Mouse (Mus musculus) intestine, postnatal 0 days (tissue): Measurements from ENCODE around the gene Mettl1. TPM values are rescaled to one million over a fixed set of nuclear protein-coding genes. Genes with fewer than 3 reads are reported as not detected.
A peak's percentile ranks its signal among the peaks of the same experiment; 100 is the strongest.

ENCODE experiments used
- ATAC-seq: fragments of 200-750 bp; cut with Nextera tagmentation; 2 replicates; pipeline ENCODE4 v1.8.0; 2017; ENCODE audit warnings: mild to moderate bottlenecking, moderate TSS enrichment, moderate library complexity
- H3K27ac ChIP-seq: fragments of 300-500 bp; sonication (generic); 2 replicates; pipeline ENCODE4 v1.5.1; 2014; ENCODE audit warnings: mild to moderate bottlenecking, low read depth, low read length, moderate library complexity
- H3K27me3 ChIP-seq: fragments of 300-500 bp; sonication (generic); replicated peaks from 2 replicates; pipeline ENCODE4 v1.6.1; 2014; ENCODE audit warnings: low read length, mixed read lengths; ENCODE audit not compliant: control insufficient read depth, insufficient read depth
- H3K36me3 ChIP-seq: fragments of 300-500 bp; sonication (generic); 2 replicates; pipeline ENCODE4 v1.6.1; 2014; ENCODE audit warnings: mild to moderate bottlenecking, moderate library complexity; ENCODE audit not compliant: control insufficient read depth, insufficient read depth
- H3K4me1 ChIP-seq: fragments of 300-500 bp; sonication (generic); replicated peaks from 2 replicates; pipeline ENCODE4 v1.6.1; 2014; ENCODE audit warnings: antibody characterized with exemption, low read length, mixed read lengths; ENCODE audit not compliant: control insufficient read depth, insufficient read depth
- H3K4me2 ChIP-seq: fragments of 300-500 bp; sonication (generic); replicated peaks from 2 replicates; pipeline ENCODE4 v1.6.1; 2014; ENCODE audit warnings: low read depth, mild to moderate bottlenecking, moderate library complexity
- H3K4me3 ChIP-seq: fragments of 300-500 bp; sonication (generic); 2 replicates; pipeline ENCODE4 v1.5.1; 2014; ENCODE audit warnings: low read depth, low read length
- H3K9ac ChIP-seq: fragments of 300-500 bp; sonication (generic); 2 replicates; pipeline ENCODE4 v1.6.1; 2014; ENCODE audit warnings: mild to moderate bottlenecking, low read depth, low read length
- H3K9me3 ChIP-seq: fragments of 300-500 bp; sonication (generic); 2 replicates; pipeline ENCODE4 v1.6.1; 2016; ENCODE audit warnings: mixed run types; ENCODE audit not compliant: control insufficient read depth
- CTCF ChIP-seq: sonication (generic); IDR thresholded peaks from 2 replicates; pipeline ENCODE4 v1.5.1; 2016; ENCODE audit warnings: low read depth, mild to moderate bottlenecking, control low read depth, antibody characterized with exemption, moderate library complexity
- WGBS: fragments of 180-500 bp; shearing (Covaris S2); extraction: QIAGEN DNeasy Blood & Tissue Kit; methylation state at CpG from one replicate; pipeline ENCODE4 v1.1.7; 2014; 5-methylcytosine and 5-hydroxymethylcytosine counted together
- polyA plus RNA-seq: library from polyadenylated mRNA; unstranded; fragments of >200 nt; fragmentation: Nextera tagmentation; extraction: Ambion mirVana; gene quantifications from 2 replicates; pipeline ENCODE4 v1.2.1, GENCODE M21; 2015

The Mettl1 gene
- polyA plus RNA-seq, 1 experiment from 2014 or later = 19.8 TPM

DNA sequence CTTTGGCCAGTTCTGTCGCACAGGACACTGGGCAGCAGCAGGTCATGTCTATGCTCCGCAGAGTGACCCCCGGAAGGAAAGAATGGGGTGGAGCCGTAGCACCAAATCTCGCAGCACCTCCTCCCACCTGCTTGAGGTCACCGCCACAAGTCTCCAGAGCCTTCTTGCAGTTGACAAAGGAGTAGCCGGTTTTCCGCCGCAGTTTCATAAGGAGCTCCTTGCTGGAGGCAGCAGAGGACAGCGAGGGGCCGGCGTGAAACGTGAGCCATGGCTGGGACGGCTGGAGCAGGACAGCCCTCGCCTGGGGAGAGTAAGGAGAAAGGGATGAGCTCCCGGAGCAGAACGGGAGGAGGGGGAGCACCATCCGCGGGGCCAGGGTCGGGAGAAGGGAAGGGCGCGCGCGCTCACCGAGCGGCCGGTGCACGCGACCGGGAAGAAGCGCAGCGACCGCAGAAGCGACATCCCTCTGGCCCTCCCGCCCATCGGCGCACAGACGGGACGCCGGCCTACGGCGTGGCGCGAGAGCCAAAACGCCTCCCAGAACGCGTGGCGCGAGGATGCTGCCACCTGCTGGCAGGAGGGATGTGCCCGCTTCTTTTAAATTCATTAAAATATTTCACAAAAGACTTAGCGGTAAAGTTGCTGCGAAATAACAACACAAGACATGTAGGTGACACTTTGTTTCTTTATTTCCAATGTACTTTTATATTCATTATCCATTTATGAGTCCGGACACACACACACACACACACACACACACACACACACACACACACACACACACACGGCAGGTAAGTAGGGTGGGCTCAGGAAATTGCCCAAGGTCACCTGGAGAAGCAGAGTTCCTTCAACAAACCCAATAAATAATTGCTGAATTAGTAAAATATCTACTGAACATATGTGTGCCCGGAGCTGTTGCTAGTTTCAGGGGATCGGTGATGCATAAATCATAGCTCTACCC is 10.6 kb upstream of the Mettl1 start, which contains the start of gene Tsfm:
Gene Tsfm, minus strand, starts transcription at position 505 of the 961 bp plus-strand sequence.
- WGBS = 4% methylated on average over 56 of the region's 56 CpGs
- Histone ChIP-seq H3K9ac (peak within 1 kb of the TSS; percentile 68), H3K4me2 (peak within 1 kb of the TSS; percentile 79), H3K36me3 (peaks cover 23% of the 10 kb centered on the region), H3K4me1 (no peaks in the 10 kb centered on the region), H3K27me3 (no peaks in the 10 kb centered on the region), H3K4me3 (peak within 1 kb of the TSS; percentile 80), H3K27ac (peak within 1 kb of the TSS; percentile 16; the same call in 1 of the 2 replicates), H3K9me3 (no peaks in the 10 kb centered on the region)
- peak; percentile 85 for ATAC-seq
- peak; percentile 99 for TF ChIP-seq CTCF

DNA sequence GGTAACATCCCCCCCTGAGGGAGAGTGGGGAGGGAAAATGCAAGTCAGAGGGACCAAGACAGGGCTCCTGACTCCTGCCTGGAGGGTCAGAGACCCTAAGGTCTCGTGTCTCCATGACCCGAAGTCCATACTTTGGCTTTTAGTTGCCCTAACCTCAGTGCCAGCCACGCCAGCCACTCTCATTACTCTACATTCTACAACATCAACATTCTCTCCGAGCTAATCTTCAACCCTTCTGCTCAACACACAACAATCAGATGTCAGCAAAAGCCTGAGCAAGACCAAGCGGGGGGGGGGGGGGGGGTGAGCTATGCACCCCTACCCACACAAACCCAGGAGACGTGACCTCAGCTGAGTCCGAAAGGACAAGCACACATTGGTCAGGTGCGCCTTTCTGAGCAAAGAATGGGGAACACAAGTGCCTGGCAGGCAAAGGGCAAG is 7.9 kb upstream of the Mettl1 start:
- H3K4me1 ChIP-seq = no peaks in the 10 kb centered on the region
- H3K27ac ChIP-seq = no peak overlapping the region
- H3K4me2 ChIP-seq = no peak overlapping the region
- no peak overlapping the region for H3K9ac ChIP-seq
- no peak overlapping the region for H3K4me3 ChIP-seq
- ATAC-seq = no peak
- no peak for TF ChIP-seq CTCF
- H3K27me3 ChIP-seq = no peaks in the 10 kb centered on the region
- H3K9me3 ChIP-seq = no peaks in the 10 kb centered on the region
- 0 out of 2 replicates have a peak, but pooled peaks cover 4% of the 10 kb centered on the region for H3K36me3 ChIP-seq
- WGBS = 83% methylated on average over 7 of the region's 8 CpGs

DNA sequence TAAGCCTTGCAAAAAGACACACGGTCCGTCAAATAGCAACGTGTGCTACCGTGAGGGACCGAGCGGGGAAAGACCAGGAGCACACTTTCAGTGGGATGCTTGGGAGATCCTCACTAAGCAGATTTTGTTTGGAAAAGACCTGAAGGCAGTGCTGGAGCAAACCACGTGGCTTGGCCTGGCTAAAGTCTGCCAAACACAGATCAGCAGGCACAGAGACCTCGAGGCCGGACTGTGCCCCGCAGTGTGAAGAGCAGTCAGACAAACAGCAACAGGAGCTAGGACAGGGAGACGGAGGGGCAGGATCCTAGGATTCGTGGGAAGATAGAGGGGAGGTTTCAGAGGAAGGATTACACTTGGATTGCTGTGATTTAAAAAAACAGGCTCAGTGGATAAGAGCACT is 4.9 kb upstream of the Mettl1 start:
- H3K9ac ChIP-seq = no peak overlapping the region
- WGBS = 78% methylated on average over 12 of the region's 12 CpGs

DNA sequence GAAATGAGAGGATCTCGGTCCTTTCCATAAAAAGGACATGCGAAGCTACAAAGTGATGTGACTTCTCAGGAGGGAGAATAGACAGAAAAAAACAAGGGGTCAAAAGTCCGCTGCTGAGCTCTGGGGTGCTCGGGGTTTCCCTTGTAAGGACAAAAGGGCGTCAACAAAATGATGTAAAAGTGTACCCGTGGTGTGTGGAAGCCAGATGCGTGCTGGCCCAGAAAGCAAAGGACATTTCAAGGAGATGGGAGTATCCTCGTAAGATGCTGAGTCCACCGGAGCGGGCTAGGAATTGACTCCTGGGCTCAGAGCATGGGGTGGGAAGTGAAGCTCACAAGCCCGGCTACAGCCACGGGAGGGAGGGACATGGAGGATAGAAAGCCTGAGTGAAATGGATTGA is 3.6 kb upstream of the Mettl1 start:
- Histone ChIP-seq H3K9me3 (no peaks in the 10 kb centered on the region), H3K4me1 (no peaks in the 10 kb centered on the region; the same call in 1 of the 2 replicates), H3K4me3 (no peak overlapping the region), H3K27ac (no peak overlapping the region), H3K4me2 (no peak overlapping the region), H3K36me3 (no peaks in the 10 kb centered on the region), H3K9ac (no peak overlapping the region), H3K27me3 (no peaks in the 10 kb centered on the region)
- ATAC-seq = no peak
- no peak for TF ChIP-seq CTCF
- 71% methylated on average over 12 of the region's 12 CpGs for WGBS

More for the DNA sequence above, 4.9 kb upstream of the Mettl1 start:
- H3K27ac ChIP-seq = no peak overlapping the region
- H3K4me3 ChIP-seq = no peak overlapping the region
- no peaks in the 10 kb centered on the region for H3K36me3 ChIP-seq
- no peak for ATAC-seq
- no peaks in the 10 kb centered on the region; the same call in 1 of the 2 replicates for H3K4me1 ChIP-seq
- no peaks in the 10 kb centered on the region for H3K27me3 ChIP-seq
- no peak for TF ChIP-seq CTCF
- no peak overlapping the region for H3K4me2 ChIP-seq
- no peaks in the 10 kb centered on the region for H3K9me3 ChIP-seq

DNA sequence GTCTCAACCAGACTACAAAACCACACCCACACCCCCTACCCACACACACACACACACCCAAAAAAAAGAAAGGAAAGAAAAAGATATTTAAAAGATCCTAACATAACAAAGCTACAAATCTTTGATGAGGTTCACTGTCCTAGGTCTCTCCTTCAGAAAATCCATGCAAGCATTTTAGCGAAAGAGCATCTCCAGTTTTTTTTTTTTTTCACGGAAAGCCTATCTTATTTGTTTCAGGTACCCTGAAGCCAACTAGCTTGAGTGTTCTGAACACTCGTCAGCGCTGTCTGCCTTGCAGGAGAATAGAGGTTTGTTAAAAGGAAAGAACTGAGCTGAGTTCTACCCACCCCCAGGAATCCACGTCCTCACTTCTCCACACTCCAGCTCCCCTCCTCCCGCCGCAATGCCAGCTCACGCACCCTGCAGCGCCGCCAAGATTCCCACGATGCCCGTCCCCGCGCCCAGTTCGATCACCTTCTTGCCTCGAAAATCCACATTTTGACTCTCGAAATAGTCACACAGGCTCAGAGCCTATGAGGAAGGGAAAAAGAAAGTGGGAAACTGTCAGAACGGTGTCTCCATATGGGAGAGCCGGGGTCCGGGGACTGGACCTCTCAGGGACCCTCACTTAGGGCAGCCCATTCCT is 522 bp upstream of the Mettl1 start:
- no peaks in the 10 kb centered on the region for H3K9me3 ChIP-seq
- peak overlapping the region; percentile 93 for H3K4me3 ChIP-seq
- H3K27ac ChIP-seq = no peak overlapping the region
- peak overlapping the region; percentile 99 for H3K4me2 ChIP-seq
- TF ChIP-seq CTCF = no peak
- no peaks in the 10 kb centered on the region for H3K27me3 ChIP-seq
- no peaks in the 10 kb centered on the region; the same call in 1 of the 2 replicates for H3K4me1 ChIP-seq
- H3K36me3 ChIP-seq = peaks cover 10% of the 10 kb centered on the region
- WGBS = 1% methylated on average over 20 of the region's 20 CpGs
- no peak for ATAC-seq
- H3K9ac ChIP-seq = peak overlapping the region; percentile 54

DNA sequence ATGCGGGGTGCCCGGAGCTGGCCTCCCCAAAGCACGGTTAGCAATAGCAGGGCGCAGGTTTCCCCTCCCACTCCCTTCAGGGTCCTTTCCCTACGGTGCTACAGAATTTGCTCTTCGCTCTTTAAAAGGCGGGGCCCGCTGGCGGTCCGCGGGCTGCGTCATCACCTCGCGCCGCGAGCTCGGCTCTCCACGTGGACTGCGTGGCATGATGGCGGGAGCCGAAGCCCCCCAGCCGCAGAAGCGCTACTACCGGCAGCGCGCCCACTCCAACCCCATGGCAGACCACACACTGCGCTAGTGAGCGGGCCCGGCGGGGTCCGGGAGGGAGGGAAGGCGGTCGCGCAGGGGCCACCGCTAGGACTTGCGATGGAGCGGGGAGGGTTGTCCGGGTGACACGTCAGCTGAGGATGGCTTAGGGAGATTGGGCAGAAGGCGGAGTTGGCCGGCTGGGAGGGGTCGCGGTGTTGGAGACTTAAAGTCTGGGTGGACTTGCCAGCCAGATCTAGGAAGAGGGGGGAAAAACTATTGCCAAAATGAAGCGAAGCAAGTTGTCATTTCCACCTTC is 642 bp downstream of the Mettl1 start:
- Histone ChIP-seq H3K27me3 (no peaks in the 10 kb centered on the region), H3K4me2 (peak overlapping the region; percentile 99), H3K9me3 (no peaks in the 10 kb centered on the region), H3K4me3 (peak overlapping the region; percentile 93), H3K27ac (no peak overlapping the region), H3K9ac (peak overlapping the region; percentile 54), H3K36me3 (peaks cover 10% of the 10 kb centered on the region), H3K4me1 (no peaks in the 10 kb centered on the region; the same call in 1 of the 2 replicates)
- under 1% methylated on average over 44 of the region's 44 CpGs for WGBS
- peak; percentile 82 for ATAC-seq
- TF ChIP-seq CTCF = no peak
